Mouse (Mus musculus) layer of hippocampus, adult 6 months (tissue): ENCODE results near the gene Cenpb. TPM values are rescaled to one million over a fixed set of nuclear protein-coding genes. Genes with fewer than 3 reads are reported as not detected.

Experiments used
- long read RNA-seq, 2 experiments: library from polyadenylated mRNA; unstranded; transcript quantifications; one replicate each; pipeline ENCODE4 v2.0.0; 2019 to 2020
- polyA plus RNA-seq: library from polyadenylated mRNA; unstranded; fragments of <200 nt; fragmentation: Nextera tagmentation; gene quantifications from 2 replicates; pipeline ENCODE4 v1.2.3, GENCODE M21; 2021

The Cenpb gene
- 3.7 and 4.1 TPM in 2 replicates for polyA plus RNA-seq
- long read RNA-seq, experiment 1, full-length matches to known transcripts, result 21 of 21 reads
- long read RNA-seq, experiment 1, partial matches to known transcripts, result 0 of 21 reads
- long read RNA-seq, experiment 1, other reads (novel, unspliced or antisense), result 0 of 21 reads
- long read RNA-seq, experiment 2, full-length matches to known transcripts, result 9 of 9 reads
- long read RNA-seq, experiment 2, partial matches to known transcripts, result 0 of 9 reads
- long read RNA-seq, experiment 2, other reads (novel, unspliced or antisense), result 0 of 9 reads

DNA sequence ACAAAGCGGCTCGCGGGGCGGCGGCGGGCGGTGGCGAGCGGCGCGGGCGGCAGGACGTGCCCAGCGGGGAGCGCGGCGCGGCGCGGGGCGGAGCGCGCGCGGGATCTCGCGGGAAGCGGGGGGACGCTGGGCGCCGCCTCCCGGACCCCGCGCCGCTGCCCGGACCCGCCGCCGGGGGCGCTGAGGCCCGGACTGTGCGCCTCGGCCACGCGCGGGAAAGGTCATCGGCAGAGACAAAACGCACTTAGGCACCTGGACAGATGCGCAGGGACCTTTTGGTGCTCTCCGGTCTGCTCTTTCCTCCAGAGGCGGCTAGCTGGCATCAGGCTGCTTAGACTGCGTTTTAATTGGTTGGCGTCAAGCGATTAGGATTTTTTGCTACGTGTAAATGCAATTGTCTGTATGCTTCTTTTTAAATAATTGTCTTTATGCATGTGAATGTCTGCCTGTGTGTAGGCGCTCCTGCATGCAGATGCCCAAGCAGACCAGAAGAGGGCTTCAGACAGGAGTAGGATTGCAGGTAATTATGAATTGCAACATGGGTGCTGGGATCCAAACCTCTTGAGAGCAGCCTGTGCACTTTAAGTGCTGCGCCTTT is at the start of gene Cenpb:
Gene Cenpb (minus strand): TSS at position 78 of the 598 bp plus-strand sequence.

DNA sequence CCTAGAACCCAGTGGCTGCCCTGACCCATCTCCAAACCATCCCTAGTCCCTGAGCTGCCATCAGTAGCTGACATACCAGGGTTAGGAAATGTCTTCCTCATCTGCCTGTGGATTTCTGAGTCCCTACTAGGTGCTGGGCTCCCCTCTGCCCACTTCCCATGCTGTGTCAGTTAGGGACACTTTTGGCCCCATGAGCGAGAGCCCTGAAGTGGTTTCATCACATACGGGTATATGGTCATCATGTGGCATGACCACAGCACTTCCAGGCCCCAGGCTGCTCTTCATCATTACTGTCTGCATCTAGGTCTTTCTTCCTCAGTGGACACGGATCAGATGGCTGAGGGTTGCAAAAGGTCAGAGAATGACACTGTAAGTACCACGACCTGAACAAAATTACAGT is 26.9 kb upstream of the Cenpb start, which contains the start of gene Ap5s1:
Gene Ap5s1 (plus strand): TSS at position 301 of the 400 bp plus-strand sequence.

DNA sequence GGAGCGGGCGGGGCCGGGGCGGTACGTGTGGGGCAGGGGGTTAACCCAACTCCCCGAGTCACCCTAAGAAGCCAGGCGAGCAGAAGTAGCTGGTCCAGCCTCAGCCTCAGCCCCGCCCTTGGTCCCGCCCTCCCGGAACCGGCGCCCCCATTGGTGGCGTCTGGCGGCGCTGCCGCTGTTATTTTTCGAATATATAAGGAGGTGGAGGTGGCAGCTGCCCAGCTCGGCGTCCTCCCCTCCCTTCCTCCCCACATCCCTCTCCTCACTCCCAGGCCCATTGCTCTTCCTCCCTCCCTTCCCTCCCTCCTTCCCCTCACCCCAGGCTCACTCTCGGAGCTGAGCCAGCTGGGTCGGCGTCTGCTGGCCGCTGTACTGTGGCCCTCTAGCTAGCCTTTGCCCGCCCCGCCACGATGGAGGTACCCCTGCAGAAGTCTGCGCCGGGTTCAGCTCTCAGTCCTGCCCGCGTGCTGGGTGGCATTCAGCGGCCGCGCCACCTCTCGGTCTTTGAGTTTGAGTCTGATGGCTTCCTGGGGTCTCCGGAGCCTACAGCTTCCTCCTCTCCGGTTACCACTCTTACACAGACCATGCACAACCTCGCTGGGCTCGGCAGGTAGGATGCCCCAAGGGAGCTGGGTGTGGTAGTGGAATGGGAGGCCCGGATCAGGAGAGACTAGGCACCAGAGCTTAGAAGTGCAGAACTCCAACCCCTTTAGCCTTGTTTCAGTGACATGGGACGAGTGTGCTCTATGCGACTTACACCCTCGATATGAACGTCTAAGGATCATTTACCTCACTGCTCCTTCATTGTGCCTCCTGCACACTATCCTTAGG is 7.1 kb upstream of the Cenpb start, which contains the start of the genes Cdc25b and Spef1:
Gene Cdc25b (plus strand): TSS at position 179 of the 831 bp plus-strand sequence.
Gene Spef1 (minus strand): TSS at position 512 of the 831 bp plus-strand sequence.

DNA sequence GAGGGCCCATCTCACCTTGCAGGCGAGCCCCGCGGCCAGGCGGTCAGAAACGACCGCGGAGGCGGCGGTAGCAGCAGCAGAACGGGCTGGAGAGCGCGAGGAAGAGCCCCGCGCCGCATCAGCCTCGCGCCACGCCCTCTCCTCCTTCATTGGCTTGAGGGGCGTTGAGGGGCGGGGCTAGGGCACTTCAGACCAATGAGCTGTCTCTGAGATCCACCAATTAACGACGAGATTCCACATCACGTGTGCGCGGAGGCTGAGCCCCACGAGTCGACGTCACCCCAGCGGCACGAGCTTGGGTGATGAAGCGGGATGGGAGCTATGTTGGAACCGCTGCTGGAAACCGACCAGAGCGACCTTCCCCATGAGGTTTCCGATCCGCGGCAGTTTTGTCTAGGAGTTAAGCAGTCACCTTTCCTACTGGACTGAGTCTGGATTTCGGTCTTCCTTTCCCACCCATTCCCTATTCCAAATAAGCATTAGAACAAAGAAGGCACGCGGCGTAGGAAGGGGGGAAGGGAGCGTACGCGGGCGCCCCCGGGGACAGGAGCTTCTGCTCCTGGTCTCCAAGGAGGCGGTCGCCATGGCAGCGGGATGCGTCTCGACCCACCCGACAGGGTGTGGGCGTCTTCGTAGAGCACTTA is 19.8 kb downstream of the Cenpb start, which contains the start of gene 1700037H04Rik:
Gene 1700037H04Rik (minus strand): TSS at position 144 of the 644 bp plus-strand sequence.

DNA sequence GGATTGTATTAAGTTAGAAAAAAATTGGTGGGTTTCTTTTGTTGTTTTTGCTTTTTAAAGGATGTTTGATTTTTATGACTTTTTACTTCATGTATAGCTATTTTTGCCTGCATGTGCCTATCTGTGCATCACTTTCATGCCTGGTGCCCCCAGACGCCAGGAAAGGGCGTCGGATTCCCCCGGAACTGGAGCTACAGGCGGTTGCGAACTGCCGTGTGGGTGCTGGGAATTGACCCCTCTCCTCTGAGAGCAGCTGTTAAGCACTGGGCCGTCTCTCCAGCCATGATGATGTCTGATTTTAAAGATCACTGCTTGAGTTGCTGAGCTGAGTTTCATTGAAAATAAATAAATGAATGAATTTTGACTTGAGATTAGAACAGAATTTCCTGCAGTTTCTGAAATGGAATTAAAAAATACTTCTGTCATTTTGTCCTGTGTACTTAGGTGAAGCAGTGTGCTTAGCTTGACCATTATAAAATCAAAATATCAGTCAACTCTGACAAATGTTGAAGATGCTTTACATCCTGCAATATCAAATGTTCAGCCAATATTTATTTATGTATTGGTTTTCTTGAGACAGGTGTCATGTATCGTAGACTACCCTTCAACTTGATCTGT is 46.8 kb downstream of the Cenpb start, which contains the start of gene Gm11037:
Gene Gm11037 (plus strand): TSS at position 568 of the 618 bp plus-strand sequence.

DNA sequence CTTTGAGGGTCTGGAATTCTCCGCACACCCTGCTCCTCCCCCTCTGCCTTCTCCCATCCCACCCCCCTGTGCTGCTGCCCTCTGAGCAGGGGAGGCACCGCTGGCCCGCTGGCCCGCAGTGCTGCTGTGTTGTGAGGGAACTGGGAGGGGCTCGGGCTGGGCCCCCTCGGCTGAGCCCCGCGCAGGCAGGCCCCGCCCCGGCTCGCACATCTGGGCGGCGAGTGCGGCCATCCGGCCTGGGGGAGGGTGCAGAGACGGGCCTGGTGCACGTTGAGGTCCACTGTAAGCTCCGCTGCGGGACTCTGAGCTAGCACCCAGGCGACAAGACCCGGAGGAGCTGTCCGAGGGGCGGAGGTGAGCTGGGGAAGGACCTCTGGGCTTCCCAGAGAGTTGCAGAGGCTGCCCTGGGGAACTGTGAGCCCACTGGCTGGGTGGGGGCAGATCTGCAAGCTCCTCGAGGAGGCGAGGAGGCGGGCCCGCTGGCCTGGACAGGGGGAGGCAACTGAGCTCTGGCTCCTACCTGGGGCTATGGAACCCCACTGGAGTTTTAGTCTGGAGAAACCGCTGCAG is 52.6 kb downstream of the Cenpb start, which contains the start of gene Hspa12b:
Gene Hspa12b (plus strand): TSS at position 120 of the 570 bp plus-strand sequence.

Other genes with a start within 250 kb of the Cenpb start
- gene Gfra4, start 137.0 kb downstream of the Cenpb start, polyA plus RNA-seq, result 139 and 167 TPM in 2 replicates
- gene Adam33, start 116.3 kb downstream of the Cenpb start, polyA plus RNA-seq, result 0.24 and 0.29 TPM in 2 replicates
- gene Siglec1, start 93.3 kb downstream of the Cenpb start, polyA plus RNA-seq, result 0.06 and 0.14 TPM in 2 replicates
- 1.4 and 1.6 TPM in 2 replicates for gene Hspa12b, start 52.8 kb downstream of the Cenpb start, polyA plus RNA-seq
- not detected in 2 replicates for gene Gm11037, start 46.6 kb downstream of the Cenpb start, polyA plus RNA-seq
- 67.4 and 80.6 TPM in 2 replicates for gene 1700037H04Rik, start 20.0 kb downstream of the Cenpb start, polyA plus RNA-seq
- 3.6 TPM in 2 replicates for gene Cdc25b, start 6.9 kb upstream of the Cenpb start, polyA plus RNA-seq
- gene Spef1, start 7.2 kb upstream of the Cenpb start, polyA plus RNA-seq, result 3.7 and 5.3 TPM in 2 replicates
- gene Ap5s1, start 27.0 kb upstream of the Cenpb start, polyA plus RNA-seq, result 33.1 and 34.1 TPM in 2 replicates
- 6.0 and 6.4 TPM in 2 replicates for gene Mavs, start 54.0 kb upstream of the Cenpb start, polyA plus RNA-seq
- 9.5 and 10.0 TPM in 2 replicates for gene Pank2, start 82.4 kb upstream of the Cenpb start, polyA plus RNA-seq
- 16.0 and 18.6 TPM in 2 replicates for gene Rnf24, start 172.8 kb upstream of the Cenpb start, polyA plus RNA-seq